Mouse (Mus musculus): ENCODE measurements around the gene Nup210.

- TF ChIP-seq USF1 (IDR thresholded peaks at IDR 0.05; ENCODE audit: low read depth) (no peak), CTCF (IDR thresholded peaks at IDR 0.05; ENCODE audit: control insufficient read depth, insufficient read depth, insufficient read length) (no peak), MYOD1 (IDR thresholded peaks at IDR 0.05; ENCODE audit: control insufficient read depth, insufficient read length, low read depth) (no peak), MYOG (IDR thresholded peaks at IDR 0.05; ENCODE audit: control insufficient read depth, extremely low read depth, insufficient read length) (no peak), FOSL1 (IDR thresholded peaks at IDR 0.05; ENCODE audit: insufficient read depth, low read length, poor library complexity, severe bottlenecking) (no peak)
These were observed 3.6 kb upstream of the Nup210 start for GRCm38 (mm10) chr6:91120206-91120605.

Measured in C2C12 (cell line).